Mouse (Mus musculus) spleen, adult 18-20 months (tissue): ENCODE data around the gene Thoc7.

Experiments used
- DNase-seq, 2 experiments: peaks; one replicate each; pipeline ENCODE4 v3.0.0; 2022; ENCODE audit warnings: mixed read lengths in 2 of 2

The Thoc7 gene

DNA sequence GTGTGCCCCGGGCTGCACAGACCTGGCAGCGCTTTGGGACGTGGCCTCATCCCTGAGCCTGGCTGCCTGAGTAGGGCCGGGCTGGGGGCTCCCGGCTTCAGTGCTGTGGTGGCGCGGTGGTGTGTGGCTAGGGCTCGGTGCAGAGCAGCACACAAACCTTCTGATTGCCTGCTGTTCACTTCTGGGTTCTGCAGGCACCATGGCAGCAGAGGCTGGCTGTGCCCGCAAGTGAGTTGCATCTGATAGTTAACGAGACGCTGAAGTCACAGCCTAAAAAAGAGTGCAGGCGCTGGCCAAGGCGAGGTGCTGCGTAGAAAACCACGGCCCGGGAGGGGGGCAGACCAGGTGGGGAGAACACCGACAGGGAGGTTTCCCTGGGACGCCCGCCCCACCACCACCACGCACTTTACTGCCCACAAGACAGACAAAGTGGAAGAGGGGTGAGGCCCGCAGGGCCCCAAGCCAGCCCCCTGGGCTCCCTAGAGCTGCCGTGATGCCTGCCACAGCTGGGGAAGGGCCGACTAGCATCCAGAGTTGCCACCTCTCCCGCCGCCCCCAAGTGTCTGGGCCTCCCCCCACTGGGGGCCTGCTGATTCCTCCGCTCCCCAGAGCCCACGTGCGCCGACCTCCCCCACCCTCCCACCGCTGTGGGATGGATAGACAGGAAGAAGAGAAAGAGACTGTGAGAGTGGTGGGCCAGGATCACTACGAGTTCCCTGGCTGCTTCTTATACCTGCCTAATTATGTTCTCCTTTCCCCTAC is 28.2 kb downstream of the Thoc7 start:
- DNase-seq = no peak

DNA sequence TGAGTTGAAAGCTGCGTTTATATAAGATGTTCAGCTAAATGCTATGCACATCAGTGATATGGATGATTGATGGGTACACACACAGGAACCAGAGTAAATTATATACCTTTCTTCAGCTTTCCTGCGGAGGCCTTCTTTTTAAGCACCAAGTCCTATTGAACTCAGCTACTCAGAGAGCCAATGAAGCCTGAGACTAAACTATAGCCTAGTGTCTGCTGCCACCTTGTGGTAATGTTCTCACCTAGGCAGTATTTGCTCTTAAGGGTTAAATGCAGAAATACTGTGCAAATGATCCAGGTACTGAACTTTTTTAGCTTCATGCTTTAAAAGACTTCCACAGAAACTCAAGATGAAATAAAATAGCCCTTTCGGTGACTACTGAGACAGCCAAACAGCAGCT is 44.0 kb downstream of the Thoc7 start:
- DNase-seq = peak in 1 of 2 experiments; percentile 6

DNA sequence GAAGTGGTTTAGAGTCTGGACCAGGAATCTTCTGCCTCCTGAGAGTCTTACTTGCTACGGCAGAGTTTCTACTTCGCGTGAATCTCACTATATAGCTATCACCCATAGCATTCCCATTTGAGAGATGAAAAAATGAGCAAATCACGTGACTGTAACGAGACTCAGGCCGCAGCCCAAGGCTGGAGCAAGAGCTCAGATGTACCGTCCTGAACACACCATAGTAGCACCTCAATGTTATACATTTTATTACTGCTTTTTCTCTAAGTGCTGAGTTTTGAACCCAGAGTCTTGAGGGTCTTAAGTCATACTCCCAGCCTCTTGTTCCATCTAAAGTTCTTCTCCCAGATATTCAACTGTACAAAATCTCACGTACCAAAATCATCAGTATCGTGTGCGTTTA is 44.4 kb downstream of the Thoc7 start:
- DNase-seq = no peak

DNA sequence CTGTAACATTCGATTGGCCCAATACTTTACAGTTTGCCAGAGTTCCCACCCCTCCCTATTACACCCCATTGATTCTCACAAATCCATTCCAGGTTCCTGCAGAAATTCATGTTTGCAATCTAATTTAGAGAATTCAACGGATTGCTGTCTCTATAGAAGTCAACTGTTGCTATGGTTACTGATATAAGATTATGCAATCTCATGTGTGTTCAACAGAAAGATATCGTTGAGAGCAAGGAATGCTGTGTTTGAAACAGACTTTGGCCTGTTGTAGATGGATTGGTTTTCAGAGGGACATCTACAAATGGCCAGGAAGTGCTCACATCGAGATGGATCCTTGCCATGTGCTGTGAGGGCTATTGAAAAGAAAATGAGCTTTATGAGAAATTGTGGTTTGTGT is 46.4 kb downstream of the Thoc7 start:
- no peak for DNase-seq

DNA sequence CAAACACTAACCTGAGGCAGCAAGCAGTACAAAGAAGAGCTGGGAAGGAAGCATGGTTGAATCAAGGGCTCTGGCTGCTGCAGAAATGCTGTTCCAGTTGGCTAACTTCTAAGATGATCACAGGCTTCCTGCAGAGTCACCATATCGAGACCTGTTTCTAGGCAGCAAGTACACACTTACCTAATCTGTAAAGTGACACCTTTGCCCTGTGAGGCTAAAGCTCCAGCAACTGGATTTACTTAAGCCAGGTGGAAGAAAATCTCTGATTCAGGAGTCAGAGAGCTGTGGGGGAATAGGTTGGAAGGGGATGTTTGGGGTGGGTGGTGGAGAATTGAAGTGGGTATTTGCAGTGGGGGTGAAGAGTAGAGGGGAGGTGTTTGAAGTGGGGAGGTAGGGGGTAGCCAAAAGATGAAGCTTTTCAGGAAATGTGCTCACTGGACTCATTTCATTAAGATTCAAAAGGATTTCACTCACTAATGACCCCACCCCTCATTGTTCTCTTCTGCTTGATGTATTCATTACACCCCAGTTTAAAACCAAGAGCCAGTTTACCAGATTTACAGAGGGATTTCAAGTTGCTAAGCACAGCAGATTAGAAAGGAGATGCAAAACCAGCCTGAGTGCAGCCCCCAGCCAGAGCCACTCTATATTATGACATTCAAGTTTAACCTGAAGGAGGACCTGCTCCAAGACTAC is 47.1 kb downstream of the Thoc7 start, which contains the start of gene Gm281:
TSS of gene Gm281 (minus strand) at position 92 of the 696 bp plus-strand sequence.
- DNase-seq = no peak

DNA sequence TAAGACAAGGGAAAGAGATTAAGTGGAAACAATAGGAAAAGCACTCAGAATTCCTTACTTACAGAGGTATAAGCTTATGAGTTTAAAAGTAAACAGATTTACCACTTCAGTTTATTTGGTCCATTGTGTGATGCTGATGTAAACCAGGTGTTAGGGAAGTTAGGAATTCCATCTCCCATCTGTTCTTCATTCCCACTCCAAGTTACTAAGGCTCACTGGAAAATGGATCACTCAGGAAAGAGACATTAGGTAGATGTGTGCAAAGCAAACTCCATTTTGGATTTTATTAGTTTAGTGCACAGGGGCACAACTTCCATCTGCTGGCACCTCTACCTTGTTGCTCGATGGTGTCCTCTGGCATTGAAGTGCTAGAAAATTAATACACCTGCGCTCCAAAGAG is 51.5 kb downstream of the Thoc7 start:
- no peak for DNase-seq

DNA sequence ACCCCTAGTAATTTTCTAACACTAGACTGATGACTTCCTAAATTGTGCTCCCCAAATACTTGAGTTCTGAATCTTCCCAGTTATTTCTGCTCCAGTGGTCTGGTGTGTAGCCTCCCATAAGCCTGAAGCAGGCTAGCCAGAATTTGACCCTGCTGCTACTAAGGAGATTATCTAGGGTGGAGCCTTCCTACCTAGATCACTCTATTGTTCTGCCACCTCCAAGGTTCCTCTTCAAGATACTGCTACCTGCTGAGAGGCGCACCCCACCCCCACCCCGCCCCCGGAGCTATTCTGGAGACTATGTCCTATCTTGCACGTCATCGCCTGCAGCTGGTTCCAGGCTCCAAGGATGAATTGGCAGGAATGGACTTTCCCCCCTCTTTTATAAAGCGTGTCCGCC is 54.5 kb downstream of the Thoc7 start:
- DNase-seq = no peak

DNA sequence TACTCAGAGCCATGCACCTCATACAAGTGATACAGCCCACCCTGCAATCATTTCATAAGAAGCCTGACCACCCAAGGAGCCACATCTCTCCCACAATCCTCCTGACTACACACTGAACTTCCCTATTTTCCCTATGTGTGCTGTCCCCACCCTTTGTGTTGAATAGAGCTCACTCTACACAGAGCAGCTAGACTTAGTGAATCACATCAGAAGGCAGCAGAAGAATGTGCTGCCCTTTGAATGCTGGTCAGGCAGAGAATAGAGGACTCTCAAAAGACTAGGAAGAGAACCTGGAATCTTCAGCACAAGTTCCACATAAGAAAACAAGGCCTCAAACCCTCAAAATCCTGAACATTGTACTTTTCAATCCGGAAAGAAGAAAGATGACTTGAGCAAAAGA is 55.2 kb downstream of the Thoc7 start:
- DNase-seq = no peak

DNA sequence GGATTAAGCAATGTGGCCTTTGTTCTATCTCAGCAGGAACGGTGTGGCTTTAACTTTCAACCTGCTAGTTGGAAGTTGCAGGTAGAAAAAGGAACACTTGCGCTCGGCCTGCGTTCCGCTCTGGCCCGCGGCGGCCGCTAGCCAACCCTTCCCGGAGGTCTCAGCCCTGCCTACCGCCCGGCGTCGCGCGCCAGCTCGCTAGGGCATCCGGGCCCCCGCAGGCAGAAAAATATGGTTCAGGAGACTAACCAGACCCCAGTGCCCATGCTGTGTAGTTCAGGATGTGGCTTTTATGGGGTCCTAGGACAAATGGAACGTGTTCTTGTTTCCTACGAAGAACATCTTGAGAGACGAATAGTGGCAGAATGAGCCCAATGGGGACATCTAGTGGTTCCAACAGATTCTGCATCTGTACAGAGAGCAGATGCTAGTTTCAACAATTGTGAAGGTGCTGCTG is 60.0 kb downstream of the Thoc7 start:
- DNase-seq = peak in 1 of 2 experiments; percentile 21
